Mouse (Mus musculus): ENCODE data around the gene Nudcd3.

The Nudcd3 gene

GRCm38 (mm10) chr11:6178673-6179166 lies 21.5 kb downstream of the Nudcd3 start:
- no peak for DNase-seq (ENCODE audit: extremely low read depth, low read depth)

DNA sequence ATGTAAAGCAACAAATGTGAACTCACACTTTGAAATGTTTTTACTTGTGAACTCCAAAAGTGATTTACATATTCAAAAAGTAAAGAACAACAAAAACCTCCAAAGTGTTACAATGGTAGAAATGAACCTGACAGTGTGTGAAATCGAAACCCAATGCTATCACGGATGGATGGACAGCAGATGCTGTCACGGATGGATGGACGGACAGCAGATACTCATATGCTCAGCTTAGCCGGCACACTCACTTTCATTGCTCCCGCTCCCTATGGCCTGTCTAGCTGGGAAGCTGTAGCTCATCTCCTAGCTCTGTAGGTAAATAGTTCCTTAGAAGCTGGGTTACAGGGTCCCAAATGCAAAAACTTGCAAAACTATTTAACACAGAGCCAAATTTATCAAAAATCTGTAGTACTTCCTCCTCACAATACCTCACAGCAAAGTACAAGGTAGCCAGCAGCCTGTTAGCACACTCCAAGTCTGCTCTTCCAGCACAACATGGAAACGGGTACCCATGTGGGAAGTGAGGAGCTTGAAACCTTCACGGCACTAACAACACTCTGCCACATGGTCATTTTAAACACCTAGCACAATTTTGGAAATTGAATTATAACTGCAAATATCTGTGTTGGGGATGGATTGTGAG lies 22.3 kb downstream of the Nudcd3 start:
- no peak for DNase-seq (ENCODE audit: extremely low read depth, low read depth)

DNA sequence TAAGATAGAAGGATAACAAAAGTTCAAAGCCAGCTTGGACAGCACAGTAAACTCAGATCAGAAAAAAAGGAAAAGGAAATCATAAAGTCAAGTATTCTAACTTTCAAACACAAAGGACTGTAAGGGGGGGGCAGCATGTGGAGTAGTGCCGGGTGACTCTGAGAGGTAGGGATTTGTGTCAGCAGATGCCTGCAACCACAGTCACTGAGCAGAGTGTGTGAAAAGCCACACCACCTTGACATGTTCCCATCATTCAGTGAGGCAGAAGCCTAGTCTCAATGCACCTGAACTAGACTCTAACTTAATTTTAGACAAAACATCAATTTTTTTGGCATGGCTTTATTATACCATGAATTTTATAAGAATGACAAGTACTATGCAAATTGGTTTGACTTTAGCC lies 24.7 kb downstream of the Nudcd3 start:
- DNase-seq (ENCODE audit: extremely low read depth, low read depth): no peak

GRCm38 (mm10) chr11:6174719-6175118 lies 25.5 kb downstream of the Nudcd3 start:
- DNase-seq (ENCODE audit: extremely low read depth, low read depth): peak; percentile 74

DNA sequence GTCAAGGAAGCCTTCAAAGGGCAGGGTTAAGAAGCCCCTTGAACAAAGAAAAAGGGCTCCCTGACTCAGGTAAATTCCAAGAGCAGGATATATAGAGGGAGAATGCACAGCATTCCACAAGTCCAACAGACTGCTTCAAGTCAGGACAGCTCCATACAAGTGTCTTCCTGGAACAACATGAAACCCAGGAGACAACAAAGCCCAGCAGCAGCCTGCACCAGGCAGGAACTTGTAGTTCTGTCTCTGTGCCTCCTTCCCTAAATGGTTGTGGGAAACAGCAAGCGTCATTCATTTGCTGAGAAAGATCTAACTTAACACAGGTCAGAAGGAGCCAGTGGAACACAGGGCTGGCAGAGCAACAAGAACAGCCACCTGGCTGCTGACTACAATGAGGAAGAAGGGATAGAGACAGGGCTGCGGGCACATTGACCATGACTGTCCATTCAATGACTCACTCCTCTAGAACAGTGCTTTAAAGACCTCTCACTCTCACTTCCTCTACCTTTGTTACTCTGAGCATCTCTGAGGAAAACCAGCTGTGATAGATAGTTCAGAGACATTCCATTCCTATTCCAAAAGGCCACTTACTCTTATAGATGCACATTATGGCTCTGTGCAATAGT lies 31.1 kb downstream of the Nudcd3 start:
- DNase-seq (ENCODE audit: extremely low read depth, low read depth): no peak

DNA sequence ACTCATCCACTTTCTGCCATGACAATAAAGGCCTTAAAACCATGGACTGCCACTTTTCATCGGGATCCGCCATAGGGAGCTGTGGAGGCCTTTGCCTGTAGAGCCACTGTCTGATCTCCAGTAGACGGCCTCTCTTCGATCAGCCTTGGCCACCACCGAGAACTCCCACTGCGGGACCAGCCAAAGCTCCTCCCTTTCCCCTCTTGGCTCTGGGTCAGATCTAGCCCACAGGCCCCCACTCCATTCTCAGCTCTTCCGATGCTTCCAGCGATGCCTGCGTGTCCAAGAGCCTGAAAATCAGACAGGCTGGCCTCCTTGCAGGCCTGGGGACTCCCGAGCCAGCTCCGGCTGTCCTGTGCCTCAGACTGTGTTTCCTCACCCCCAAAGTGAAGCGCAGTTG lies 33.9 kb downstream of the Nudcd3 start:
- DNase-seq (ENCODE audit: extremely low read depth, low read depth): no peak

DNA sequence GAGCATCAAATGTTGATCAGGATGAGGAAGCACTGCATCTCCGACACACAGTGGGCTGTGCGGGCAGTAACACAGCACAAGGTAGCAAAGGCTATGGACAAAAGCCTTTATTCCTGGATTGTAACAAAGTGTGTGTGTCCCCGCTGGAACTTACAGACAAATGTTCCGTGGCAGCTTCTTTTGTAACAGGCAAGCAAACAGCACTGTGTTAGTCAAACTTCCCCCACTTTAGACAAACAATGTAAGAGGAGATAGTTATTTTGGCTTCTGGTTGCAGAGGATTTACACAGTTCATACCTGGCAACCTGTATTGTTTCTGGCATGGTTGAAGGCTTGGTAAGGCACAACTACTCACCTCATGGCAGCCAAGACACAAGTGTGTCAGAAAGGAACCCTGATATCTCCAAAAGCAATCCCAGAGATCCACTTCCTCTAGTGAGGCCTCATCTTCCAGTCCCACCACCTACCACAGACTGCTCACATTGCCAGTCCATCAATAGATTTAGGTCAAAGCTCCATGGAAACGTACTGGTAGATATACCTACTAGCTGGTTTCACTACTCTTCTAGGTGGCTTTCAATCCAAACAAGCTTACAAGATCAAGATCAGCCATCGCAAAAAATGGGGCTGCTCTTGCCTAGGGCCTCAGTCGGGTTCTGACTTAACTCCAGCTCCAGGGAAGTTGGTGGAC lies 34.7 kb downstream of the Nudcd3 start:
- DNase-seq (ENCODE audit: extremely low read depth, low read depth): no peak

DNA sequence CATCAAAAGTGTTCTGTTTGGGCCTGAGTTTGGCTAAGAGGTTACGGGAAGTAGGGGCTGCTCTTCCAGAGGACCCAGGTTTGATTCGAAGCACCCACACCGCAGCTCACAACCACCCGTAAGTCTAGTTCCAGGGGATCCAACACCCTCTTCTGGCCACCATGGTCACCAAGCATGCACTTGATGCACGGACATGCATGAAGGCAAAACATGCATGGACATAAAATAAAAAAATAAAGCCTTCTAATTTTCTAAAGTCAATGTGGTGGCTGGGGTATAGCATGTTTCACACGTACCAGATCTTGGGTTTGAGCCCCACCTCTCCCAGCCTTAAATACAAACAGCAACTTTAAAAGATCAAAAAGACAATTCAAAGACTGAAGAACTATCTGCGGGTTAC lies 35.4 kb downstream of the Nudcd3 start:
- DNase-seq (ENCODE audit: extremely low read depth, low read depth): no peak

DNA sequence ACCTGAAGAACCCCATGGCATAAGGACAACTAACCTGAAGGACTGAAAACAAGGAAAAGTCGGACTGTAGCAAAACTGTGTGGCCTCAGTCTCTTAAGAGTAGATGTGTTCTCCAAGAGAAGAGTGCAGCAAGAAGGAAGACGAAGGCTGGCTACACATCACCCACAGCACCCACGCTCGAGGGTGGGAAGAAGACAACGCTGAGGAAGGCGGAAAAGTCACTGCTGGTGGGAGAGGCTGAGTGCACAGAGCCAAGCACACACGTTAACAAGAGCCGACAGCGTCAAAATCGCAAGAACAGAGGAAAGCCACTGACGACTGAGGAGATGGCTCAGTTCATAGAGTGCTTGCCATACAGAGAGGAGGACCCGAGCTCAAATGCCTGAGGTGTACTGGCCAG lies 36.5 kb downstream of the Nudcd3 start:
- no peak for DNase-seq (ENCODE audit: extremely low read depth, low read depth)

- no peak for DNase-seq (ENCODE audit: extremely low read depth, low read depth)
These were observed 37.2 kb downstream of the Nudcd3 start for GRCm38 (mm10) chr11:6163062-6163461.

DNA sequence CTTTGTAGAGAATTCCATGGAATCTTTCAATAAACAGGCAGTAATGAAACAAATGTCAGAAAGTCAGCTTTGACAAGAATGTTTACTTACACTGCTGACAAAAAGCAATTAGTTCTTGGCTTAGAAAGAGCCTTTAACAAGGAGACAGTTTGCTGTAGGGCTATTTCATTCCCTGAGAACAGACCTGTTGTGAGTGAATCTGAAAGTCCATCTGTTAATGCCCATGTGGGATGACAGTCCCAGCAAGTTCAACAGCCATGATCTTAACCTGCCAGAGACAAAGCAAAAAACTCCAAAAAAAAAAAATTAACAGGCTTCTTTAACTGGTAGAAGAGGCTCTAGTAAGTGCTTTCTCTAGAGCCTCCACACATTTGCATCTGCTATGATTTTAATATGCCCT lies 38.7 kb downstream of the Nudcd3 start:
- DNase-seq (ENCODE audit: extremely low read depth, low read depth): no peak

GRCm38 (mm10) chr11:6160663-6161271 lies 39.4 kb downstream of the Nudcd3 start:
- DNase-seq (ENCODE audit: extremely low read depth, low read depth): no peak

DNA sequence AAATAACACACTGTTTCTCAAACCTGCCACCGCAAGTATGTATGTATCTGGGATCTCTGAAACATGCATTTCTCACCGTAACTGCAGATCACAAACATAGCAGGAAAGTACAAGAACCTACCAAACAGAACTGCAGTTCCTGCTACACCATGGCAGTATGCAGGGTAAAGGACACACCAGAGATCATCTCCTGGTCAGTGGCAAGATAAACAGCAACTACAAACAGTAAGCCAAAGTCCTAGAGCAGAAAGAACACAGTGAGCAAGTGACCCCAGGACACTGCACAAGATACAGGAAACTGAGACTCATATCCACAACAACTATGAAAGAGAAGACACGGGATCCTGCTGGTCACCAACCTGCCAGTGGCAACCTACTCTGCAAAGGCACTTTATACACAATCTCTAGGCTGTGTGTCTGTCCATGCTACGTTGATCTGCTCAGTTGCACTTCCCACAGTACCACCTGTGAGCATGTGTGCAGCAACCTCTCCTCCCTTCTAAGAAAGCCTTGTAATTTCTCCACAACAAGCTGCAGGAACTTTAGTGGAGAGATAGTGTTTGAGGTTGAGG lies 40.4 kb downstream of the Nudcd3 start:
- DNase-seq (ENCODE audit: extremely low read depth, low read depth): no peak

DNA sequence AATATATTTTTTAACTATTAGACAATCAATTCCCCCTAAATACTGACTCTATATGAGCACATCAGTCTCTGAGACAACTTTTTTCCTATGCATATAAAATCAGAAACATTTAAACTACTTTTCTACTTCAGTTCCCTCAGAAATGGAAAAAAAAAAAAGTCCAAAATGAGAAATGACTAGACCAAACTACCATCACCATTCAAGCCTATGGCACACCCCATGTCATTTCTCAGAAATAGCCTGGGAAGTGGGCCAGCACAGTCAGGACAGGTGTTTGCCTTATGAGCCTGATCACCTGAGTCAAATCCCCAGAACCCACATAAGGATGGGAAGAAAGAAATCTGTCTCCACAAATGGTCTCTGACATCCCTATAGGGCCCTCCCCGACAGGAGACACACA lies 41.7 kb downstream of the Nudcd3 start:
- no peak for DNase-seq (ENCODE audit: extremely low read depth, low read depth)

- no peak for DNase-seq (ENCODE audit: extremely low read depth, low read depth)
These were observed 43.1 kb downstream of the Nudcd3 start for GRCm38 (mm10) chr11:6157119-6157518.

DNA sequence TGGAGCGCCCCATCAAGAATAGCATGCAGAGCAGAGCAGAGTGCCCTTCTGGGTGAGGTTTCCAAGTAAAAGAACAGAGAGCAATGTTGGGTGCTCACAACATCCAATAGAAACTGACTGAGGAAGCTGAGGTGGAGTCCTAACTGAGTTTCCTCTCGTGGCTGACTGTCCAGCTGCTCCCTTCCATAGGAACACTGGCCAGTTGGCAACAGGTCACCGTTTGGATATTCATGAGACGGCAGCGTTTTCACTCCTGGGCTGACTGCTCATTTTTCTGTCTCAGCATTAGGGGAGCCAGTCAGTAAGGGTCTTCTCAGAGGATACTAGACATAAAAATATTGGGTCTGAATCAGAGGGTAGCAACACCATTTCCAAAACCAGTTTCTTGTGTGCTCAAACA lies 43.6 kb downstream of the Nudcd3 start:
- no peak for DNase-seq (ENCODE audit: extremely low read depth, low read depth)

GRCm38 (mm10) chr11:6154211-6154701 lies 46.0 kb downstream of the Nudcd3 start:
- DNase-seq (ENCODE audit: extremely low read depth, low read depth): no peak

- DNase-seq (ENCODE audit: extremely low read depth, low read depth): no peak
These were observed 47.4 kb downstream of the Nudcd3 start for GRCm38 (mm10) chr11:6152864-6153263.

DNA sequence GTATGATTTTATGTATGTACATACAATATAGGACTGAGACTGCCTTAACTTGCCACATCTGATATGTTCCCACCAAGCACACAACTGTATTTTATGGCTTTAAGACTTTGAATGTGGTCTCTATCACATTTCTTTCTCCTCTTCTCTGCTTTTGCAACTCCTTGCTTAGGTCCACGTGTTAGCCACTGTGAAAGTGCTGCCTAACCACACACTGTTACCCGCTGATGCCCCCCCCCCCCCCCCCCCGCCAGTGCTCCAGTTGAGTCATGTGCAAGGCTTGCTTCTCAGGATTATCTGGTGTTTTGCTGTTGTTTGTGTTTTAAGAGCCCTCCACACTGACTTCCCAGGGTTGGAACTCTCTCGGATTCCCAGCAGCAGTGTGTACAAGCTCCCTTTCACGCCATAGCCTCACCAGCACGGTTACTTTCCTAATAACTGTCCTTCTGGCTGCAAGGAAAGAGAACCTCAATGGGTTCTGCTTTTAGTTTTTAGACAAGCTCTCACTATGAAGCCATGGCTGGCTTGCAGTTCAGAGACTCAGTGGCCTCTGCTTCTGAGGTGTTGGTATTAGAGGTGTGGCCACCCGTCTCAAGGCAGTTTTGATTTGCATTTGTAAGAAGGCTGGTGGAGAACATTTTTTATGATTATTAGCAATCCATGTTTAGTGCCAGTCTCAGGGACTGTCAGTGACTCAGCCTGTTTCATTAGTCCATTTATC lies 61.8 kb downstream of the Nudcd3 start:
- no peak for DNase-seq (ENCODE audit: extremely low read depth, low read depth)

GRCm38 (mm10) chr11:6132886-6133285 lies 67.3 kb downstream of the Nudcd3 start:
- no peak for DNase-seq (ENCODE audit: extremely low read depth, low read depth)

GRCm38 (mm10) chr11:6130578-6130977 lies 69.6 kb downstream of the Nudcd3 start:
- DNase-seq (ENCODE audit: extremely low read depth, low read depth): no peak
